Mouse (Mus musculus): ENCODE measurements at regions not wholly inside any gene's neighbourhood (a gene's known extent, or its start where the extent isn't known, plus 50 kb on each side); places are given as distances from the start of the nearest gene placed in this dataset.

DNA sequence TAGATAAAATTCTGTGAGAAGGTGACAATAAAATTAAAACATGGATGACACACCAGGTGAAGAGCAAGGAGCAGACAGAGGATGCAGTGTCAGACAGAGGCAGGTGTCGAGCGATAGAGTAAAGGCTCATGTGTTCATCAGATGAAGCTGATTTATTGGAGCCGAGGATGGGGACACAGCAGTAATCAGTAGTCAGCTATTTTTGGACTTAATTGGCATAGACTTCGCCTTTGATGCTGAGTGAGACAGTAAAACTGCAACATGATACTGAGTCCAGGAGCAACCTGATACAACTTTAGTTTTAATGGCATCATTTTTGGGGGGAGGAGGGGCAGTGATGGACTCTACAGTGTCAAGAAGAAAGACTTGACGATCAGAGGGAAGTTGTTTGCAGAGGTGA lies 272.6 kb upstream of the Spock3 start:
- H3K4me1 ChIP-seq (ENCODE audit: control insufficient read depth, insufficient read depth, low read length) = no peaks in the 10 kb centered on the region
- H3K27ac ChIP-seq (ENCODE audit: low read length) = no peak overlapping the region
- H3K4me2 ChIP-seq (ENCODE audit: low read depth, low read length) = no peak overlapping the region
- no peak overlapping the region for H3K9ac ChIP-seq (ENCODE audit: low read depth, low read length)
- H3K4me3 ChIP-seq (ENCODE audit: low read length) = no peak overlapping the region
- no peaks in the 10 kb centered on the region for H3K27me3 ChIP-seq (replicated peaks; ENCODE audit: control insufficient read depth, insufficient read depth, low read length)
- 80% methylated on average over 5 of the region's 5 CpGs for WGBS
- no peaks in the 10 kb centered on the region for H3K9me3 ChIP-seq (ENCODE audit: control insufficient read depth, low read length)
- H3K36me3 ChIP-seq (ENCODE audit: control insufficient read depth, insufficient read depth, low read length) = no peaks in the 10 kb centered on the region
- ATAC-seq = no peak

DNA sequence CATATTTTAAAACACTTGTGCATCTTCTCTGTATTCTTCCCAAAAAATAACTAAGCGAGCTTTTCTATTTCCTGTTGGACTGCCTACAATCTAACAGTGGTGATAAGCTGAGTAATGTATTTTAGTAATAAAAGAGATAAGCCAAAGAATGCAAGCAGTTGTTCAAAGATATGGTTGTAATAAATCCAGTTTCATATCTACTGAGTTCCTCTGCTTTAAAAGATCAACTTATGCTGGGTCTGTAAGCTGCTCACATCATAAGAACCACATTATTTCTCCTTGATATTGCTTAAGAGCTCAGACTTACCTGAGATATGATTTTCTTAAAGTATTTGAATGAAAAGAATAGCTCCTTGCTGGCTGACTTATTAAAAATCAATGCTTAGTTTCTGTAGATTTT lies 266.6 kb upstream of the Spock3 start:
- WGBS = 47% methylated on average over 1 of the region's 1 CpGs
- peak; percentile 80 for ATAC-seq

DNA sequence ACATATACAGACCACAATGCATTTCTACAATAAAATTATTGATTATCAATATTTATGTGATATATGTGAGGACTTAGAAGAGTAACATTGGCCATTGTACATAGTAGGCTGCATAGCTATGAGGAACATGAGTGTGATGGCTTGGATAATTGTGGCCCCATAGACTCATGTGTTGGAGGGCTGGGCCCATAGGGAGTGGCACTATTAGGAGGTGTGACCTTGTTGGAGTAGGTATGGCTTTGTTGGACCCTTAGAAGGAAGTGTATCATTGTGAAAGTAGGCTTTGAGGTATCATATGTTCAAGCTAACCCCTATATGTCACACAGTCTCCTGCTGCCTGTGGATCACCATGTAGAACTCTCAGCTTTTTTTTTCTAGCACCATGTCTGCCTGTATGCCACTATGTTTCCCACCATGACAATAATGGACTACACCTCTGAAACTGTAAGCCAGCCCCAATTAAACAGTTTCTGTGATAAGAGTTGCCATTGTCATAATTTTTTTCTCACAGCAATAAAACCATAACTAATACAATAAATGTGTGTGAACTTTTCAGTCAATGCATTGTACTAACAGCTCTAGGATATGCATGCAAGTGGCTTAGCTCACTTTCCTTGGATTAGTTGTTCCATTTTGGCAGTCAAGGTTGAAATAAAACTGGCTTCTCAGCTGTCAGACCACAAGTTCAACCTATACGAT lies 265.3 kb upstream of the Spock3 start:
- H3K9me3 ChIP-seq (ENCODE audit: control insufficient read depth, low read length) = no peaks in the 10 kb centered on the region
- WGBS = 22% methylated on average over 1 of the region's 1 CpGs
- no peak overlapping the region for H3K4me3 ChIP-seq (ENCODE audit: low read length)
- H3K4me1 ChIP-seq (ENCODE audit: control insufficient read depth, insufficient read depth, low read length) = peaks cover 10% of the 10 kb centered on the region
- H3K4me2 ChIP-seq (ENCODE audit: low read depth, low read length) = no peak overlapping the region
- no peak overlapping the region for H3K27ac ChIP-seq (ENCODE audit: low read length)
- no peaks in the 10 kb centered on the region for H3K36me3 ChIP-seq (ENCODE audit: control insufficient read depth, insufficient read depth, low read length)
- ATAC-seq = peak; percentile 77
- no peak overlapping the region for H3K9ac ChIP-seq (ENCODE audit: low read depth, low read length)
- H3K27me3 ChIP-seq (replicated peaks; ENCODE audit: control insufficient read depth, insufficient read depth, low read length) = no peaks in the 10 kb centered on the region

More for the DNA sequence above, 266.6 kb upstream of the Spock3 start:
- H3K9me3 ChIP-seq (ENCODE audit: control insufficient read depth, low read length) = no peaks in the 10 kb centered on the region
- H3K4me1 ChIP-seq (ENCODE audit: control insufficient read depth, insufficient read depth, low read length) = peaks cover 10% of the 10 kb centered on the region
- H3K36me3 ChIP-seq (ENCODE audit: control insufficient read depth, insufficient read depth, low read length) = no peaks in the 10 kb centered on the region
- H3K27ac ChIP-seq (ENCODE audit: low read length) = no peak overlapping the region
- H3K27me3 ChIP-seq (replicated peaks; ENCODE audit: control insufficient read depth, insufficient read depth, low read length) = no peaks in the 10 kb centered on the region
- no peak overlapping the region for H3K9ac ChIP-seq (ENCODE audit: low read depth, low read length)
- H3K4me3 ChIP-seq (ENCODE audit: low read length) = no peak overlapping the region
- H3K4me2 ChIP-seq (ENCODE audit: low read depth, low read length) = no peak overlapping the region

DNA sequence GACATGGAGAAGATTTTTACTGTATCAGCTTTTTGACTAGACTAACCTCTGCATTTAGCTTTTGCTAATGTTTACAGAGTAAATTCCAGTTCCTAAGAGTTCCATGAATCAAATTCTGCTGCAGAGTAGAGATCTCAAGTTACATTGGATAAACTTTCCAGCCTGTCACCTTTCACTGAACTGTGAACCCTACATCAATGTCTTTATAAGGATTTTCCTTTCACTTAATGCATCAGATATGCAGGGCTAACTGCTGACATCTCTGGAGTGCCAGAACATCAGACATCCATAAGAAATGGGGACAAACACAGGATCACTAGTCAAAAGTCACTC lies 264.8 kb upstream of the Spock3 start:
- Histone ChIP-seq H3K27ac (ENCODE audit: low read length) (no peak overlapping the region), H3K27me3 (replicated peaks; ENCODE audit: control insufficient read depth, insufficient read depth, low read length) (no peaks in the 10 kb centered on the region), H3K36me3 (ENCODE audit: control insufficient read depth, insufficient read depth, low read length) (no peaks in the 10 kb centered on the region), H3K4me3 (ENCODE audit: low read length) (no peak overlapping the region), H3K9me3 (ENCODE audit: control insufficient read depth, low read length) (no peaks in the 10 kb centered on the region), H3K9ac (ENCODE audit: low read depth, low read length) (no peak overlapping the region), H3K4me2 (ENCODE audit: low read depth, low read length) (no peak overlapping the region), H3K4me1 (ENCODE audit: control insufficient read depth, insufficient read depth, low read length) (peaks cover 10% of the 10 kb centered on the region)
- no peak; the same call in none of the 2 replicates for ATAC-seq

All from intestine, embryonic 16.5 days (tissue).